Mouse (Mus musculus) liver, embryonic 14.5 days (tissue): Measurements from ENCODE around the gene Abracl.

Experiments used
- CTCF ChIP-seq: IDR thresholded peaks from 2 replicates; pipeline ENCODE4 v1.5.1; 2016; ENCODE audit warnings: antibody characterized with exemption, low read depth, control low read depth
- EP300 ChIP-seq: IDR thresholded peaks from 2 replicates; pipeline ENCODE4 v1.6.1; 2016; ENCODE audit warnings: antibody characterized with exemption, low read depth

GRCm38 (mm10) chr10:18006756-18007155 lies 16.3 kb downstream of the Abracl start:
- TF ChIP-seq CTCF: no peak
- TF ChIP-seq EP300: no peak
